8 mouse cellular contexts compared by ENCODE assay signal in the genomic region with DNA sequence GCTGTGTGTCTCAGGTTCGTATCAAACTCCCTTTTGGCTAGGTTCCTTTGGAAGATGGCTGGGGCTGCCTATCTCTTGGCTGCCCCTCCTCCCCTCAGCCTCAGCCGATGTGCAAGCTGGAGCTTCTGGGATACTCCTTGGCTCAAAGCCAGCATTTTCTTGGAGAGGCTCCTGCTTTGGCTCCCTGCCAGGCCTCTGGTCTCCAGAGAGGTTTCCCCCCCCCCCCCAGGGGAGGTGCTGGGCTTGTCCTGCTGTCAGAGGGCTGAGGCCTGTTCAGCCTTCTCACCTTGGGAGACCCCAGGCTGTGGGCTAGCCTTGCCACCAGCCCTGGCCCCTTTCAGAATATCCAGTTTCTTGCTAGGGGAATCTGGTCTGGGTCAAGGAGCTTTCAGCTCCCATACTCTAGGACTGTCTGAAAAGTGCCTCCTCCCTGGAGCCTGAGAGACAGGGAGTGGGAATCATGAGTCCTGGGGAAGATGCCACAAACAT. TPM values are rescaled to one million over a fixed set of nuclear protein-coding genes. Genes with fewer than 3 reads are reported as not detected.
DNase-seq lines count a peak whose midpoint lies in the region; ATAC-seq and TF ChIP-seq lines count a peak whose summit lies in the region.

No protein-coding gene starts in this region.

- no peak for TF ChIP-seq CTCF in brain, embryonic 14.5 days (IDR thresholded peaks at IDR 0.05; ENCODE audit: borderline replicate concordance, extremely low read depth, insufficient read depth, insufficient read length)
- TF ChIP-seq CTCF in forebrain, postnatal 0 days (IDR thresholded peaks at IDR 0.05; ENCODE audit: low read depth): no peak; the same call in 1 of the 2 replicates
- TF ChIP-seq CTCF in midbrain, postnatal 0 days (IDR thresholded peaks at IDR 0.05): no peak

- peaks cover 5% of the 10 kb centered on the region; the same call in 1 of the 2 replicates for H3K4me1 ChIP-seq in limb, embryonic 14.5 days (ENCODE audit: control insufficient read depth, insufficient read depth, low read length)
- H3K4me1 ChIP-seq in limb, embryonic 10.5 days: peaks cover 8% of the 10 kb centered on the region
- H3K4me1 ChIP-seq in forebrain, postnatal 0 days (ENCODE audit: insufficient read depth): peaks cover 60% of the 10 kb centered on the region
- H3K4me1 ChIP-seq in intestine, embryonic 15.5 days (replicated peaks): peaks cover 20% of the 10 kb centered on the region
- peaks cover 15% of the 10 kb centered on the region; the same call in 1 of the 2 replicates for H3K4me1 ChIP-seq in midbrain, postnatal 0 days (ENCODE audit: insufficient read depth, low read length)

- no peak for TF ChIP-seq POLR2A in limb, embryonic 14.5 days (IDR thresholded peaks at IDR 0.05; ENCODE audit: borderline replicate concordance, extremely low read depth, insufficient read depth, insufficient read length)
- no peak for TF ChIP-seq POLR2A in brain, embryonic 14.5 days (IDR thresholded peaks at IDR 0.05; ENCODE audit: borderline replicate concordance, extremely low read depth, insufficient read depth, insufficient read length, poor library complexity, severe bottlenecking)

- no peak overlapping the region for H3K27ac ChIP-seq in limb, embryonic 14.5 days (replicated peaks; ENCODE audit: low read depth, low read length)
- H3K27ac ChIP-seq in limb, embryonic 10.5 days: no peak overlapping the region
- peak overlapping the region; percentile 98 for H3K27ac ChIP-seq in forebrain, postnatal 0 days (ENCODE audit: low read depth, low read length)
- H3K27ac ChIP-seq in intestine, embryonic 15.5 days: no peak overlapping the region
- peak overlapping the region; percentile 70 for H3K27ac ChIP-seq in midbrain, postnatal 0 days (ENCODE audit: low read depth, low read length)

- no peak overlapping the region for H3K4me3 ChIP-seq in limb, embryonic 14.5 days (replicated peaks; ENCODE audit: low read length)
- no peak overlapping the region for H3K4me3 ChIP-seq in limb, embryonic 10.5 days
- no peak overlapping the region for H3K4me3 ChIP-seq in forebrain, postnatal 0 days (ENCODE audit: low read depth, low read length)
- no peak overlapping the region for H3K4me3 ChIP-seq in intestine, embryonic 15.5 days (replicated peaks)
- H3K4me3 ChIP-seq in midbrain, postnatal 0 days (ENCODE audit: low read depth, low read length): no peak overlapping the region

- 33% methylated on average over 2 of the region's 2 CpGs for WGBS in limb, embryonic 14.5 days
- 63% methylated on average over 2 of the region's 2 CpGs for WGBS in limb, embryonic 10.5 days
- 4% methylated on average over 2 of the region's 2 CpGs for WGBS in forebrain, postnatal 0 days
- 11% methylated on average over 2 of the region's 2 CpGs for WGBS in intestine, embryonic 15.5 days
- 23% methylated on average over 2 of the region's 2 CpGs for WGBS in midbrain, postnatal 0 days

- H3K27me3 ChIP-seq in limb, embryonic 14.5 days (ENCODE audit: control insufficient read depth, insufficient read depth, low read length): peaks cover 30% of the 10 kb centered on the region
- H3K27me3 ChIP-seq in limb, embryonic 10.5 days (ENCODE audit: low read depth, poor library complexity, severe bottlenecking): peaks cover 100% of the 10 kb centered on the region
- no peaks in the 10 kb centered on the region for H3K27me3 ChIP-seq in forebrain, postnatal 0 days (ENCODE audit: insufficient read depth, low read length)
- peaks cover 68% of the 10 kb centered on the region for H3K27me3 ChIP-seq in intestine, embryonic 15.5 days (replicated peaks)
- H3K27me3 ChIP-seq in midbrain, postnatal 0 days (ENCODE audit: insufficient read depth, low read length): no peaks in the 10 kb centered on the region; the same call in 1 of the 2 replicates

- DNase-seq in limb, embryonic 14.5 days (ENCODE audit: low spot score): peak; percentile 31
- no peak for DNase-seq in limb, embryonic 10.5 days (ENCODE audit: low spot score)
- DNase-seq in brain, embryonic 14.5 days (ENCODE audit: low read depth): peak; percentile 96
- DNase-seq in forebrain, postnatal 0 days: peak; percentile 89
- DNase-seq in midbrain, postnatal 0 days (ENCODE audit: low spot score): peak; percentile 92
- no peak for DNase-seq in embryo, embryonic 10 days (ENCODE audit: low spot score)
- DNase-seq in urinary bladder, postnatal 25 days (ENCODE audit: low spot score): no peak

- ATAC-seq in limb, embryonic 14.5 days (ENCODE audit: low FRiP score, low read depth): no peak
- ATAC-seq in forebrain, postnatal 0 days: peak; percentile 24
- ATAC-seq in intestine, embryonic 15.5 days: peak; percentile 77
- peak; percentile 27; the same call in 1 of the 2 replicates for ATAC-seq in midbrain, postnatal 0 days (ENCODE audit: low FRiP score)

- H3K9me3 ChIP-seq in limb, embryonic 14.5 days (ENCODE audit: control insufficient read depth, low read length): no peaks in the 10 kb centered on the region
- H3K9me3 ChIP-seq in limb, embryonic 10.5 days (replicated peaks): no peaks in the 10 kb centered on the region
- H3K9me3 ChIP-seq in forebrain, postnatal 0 days (ENCODE audit: low read length): no peaks in the 10 kb centered on the region
- H3K9me3 ChIP-seq in intestine, embryonic 15.5 days: no peaks in the 10 kb centered on the region
- no peaks in the 10 kb centered on the region for H3K9me3 ChIP-seq in midbrain, postnatal 0 days (ENCODE audit: low read length)

- H3K9ac ChIP-seq in limb, embryonic 14.5 days (ENCODE audit: low read depth, low read length, severe bottlenecking): no peak overlapping the region
- peak overlapping the region; percentile 35; the same call in 1 of the 2 replicates for H3K9ac ChIP-seq in forebrain, postnatal 0 days
- no peak overlapping the region for H3K9ac ChIP-seq in intestine, embryonic 15.5 days
- peak overlapping the region; percentile 24; the same call in 1 of the 2 replicates for H3K9ac ChIP-seq in midbrain, postnatal 0 days (replicated peaks; ENCODE audit: low read length, poor library complexity, severe bottlenecking)

- no peaks in the 10 kb centered on the region for H3K36me3 ChIP-seq in limb, embryonic 14.5 days (ENCODE audit: control insufficient read depth, insufficient read depth, low read length)
- H3K36me3 ChIP-seq in limb, embryonic 10.5 days: no peaks in the 10 kb centered on the region
- peaks cover 26% of the 10 kb centered on the region for H3K36me3 ChIP-seq in forebrain, postnatal 0 days (ENCODE audit: insufficient read depth)
- no peaks in the 10 kb centered on the region for H3K36me3 ChIP-seq in intestine, embryonic 15.5 days
- H3K36me3 ChIP-seq in midbrain, postnatal 0 days (ENCODE audit: insufficient read depth, low read length): peaks cover 6% of the 10 kb centered on the region; the same call in 1 of the 2 replicates

- no peak overlapping the region for H3K4me2 ChIP-seq in limb, embryonic 14.5 days (replicated peaks; ENCODE audit: low read depth, low read length, severe bottlenecking)
- H3K4me2 ChIP-seq in forebrain, postnatal 0 days (ENCODE audit: low read depth): no peak overlapping the region
- no peak overlapping the region for H3K4me2 ChIP-seq in intestine, embryonic 15.5 days (replicated peaks)
- H3K4me2 ChIP-seq in midbrain, postnatal 0 days (ENCODE audit: low read depth, low read length, poor library complexity, severe bottlenecking): no peak overlapping the region

RNA-seq across cellular contexts. Expression of gene Polg, which starts 54.1 kb away (rescaled TPM):
- polyA plus RNA-seq in limb, embryonic 14.5 days (2012; rRNA removed): 59.8 and 71.9 TPM in 2 replicates
- polyA plus RNA-seq in limb, embryonic 14.5 days (2014; fragmentation: Nextera tagmentation; extraction: Ambion mirVana): 37.6 and 42.8 TPM in 2 replicates
- polyA plus RNA-seq in limb, embryonic 10.5 days (2016; fragmentation: Nextera tagmentation; extraction: Ambion mirVana): 41.1 and 42.3 TPM in 2 replicates
- 44.7 and 55.4 TPM in 2 replicates for polyA plus RNA-seq in brain, embryonic 14.5 days (2012; rRNA removed)
- 51.1 and 52.9 TPM in 2 replicates for total RNA-seq in forebrain, postnatal 0 days (2014; rRNA removed)
- polyA plus RNA-seq in forebrain, postnatal 0 days (2015; fragmentation: Nextera tagmentation; extraction: Ambion mirVana): 17.4 and 19.4 TPM in 2 replicates
- polyA plus RNA-seq in intestine, embryonic 15.5 days (2015; fragmentation: Nextera tagmentation; extraction: Ambion mirVana): 34.7 and 39.9 TPM in 2 replicates
- 46.5 and 49.4 TPM in 2 replicates for total RNA-seq in midbrain, postnatal 0 days (2014; rRNA removed)
- 16.9 and 18.6 TPM in 2 replicates for polyA plus RNA-seq in midbrain, postnatal 0 days (2015; fragmentation: Nextera tagmentation; extraction: Ambion mirVana)

Comparison
In these comparisons a context has a peak if more than half of its experiments do, and no peak if none do; other contexts are left out.
1. DNase-seq: peak in limb, embryonic 14.5 days (single experiment), brain, embryonic 14.5 days (single experiment), forebrain, postnatal 0 days (single experiment) and midbrain, postnatal 0 days (single experiment); none in limb, embryonic 10.5 days (single experiment), embryo, embryonic 10 days (single experiment) and urinary bladder, postnatal 25 days (single experiment).
2. H3K27ac ChIP-seq: peak in forebrain, postnatal 0 days (single experiment) and midbrain, postnatal 0 days (single experiment); none in limb, embryonic 14.5 days (single experiment), limb, embryonic 10.5 days (single experiment) and intestine, embryonic 15.5 days (single experiment).
3. H3K9ac ChIP-seq: peak in forebrain, postnatal 0 days (single experiment) and midbrain, postnatal 0 days (single experiment); none in limb, embryonic 14.5 days (single experiment) and intestine, embryonic 15.5 days (single experiment).